Mouse (Mus musculus): ENCODE results near the gene Atp5j.

DNA sequence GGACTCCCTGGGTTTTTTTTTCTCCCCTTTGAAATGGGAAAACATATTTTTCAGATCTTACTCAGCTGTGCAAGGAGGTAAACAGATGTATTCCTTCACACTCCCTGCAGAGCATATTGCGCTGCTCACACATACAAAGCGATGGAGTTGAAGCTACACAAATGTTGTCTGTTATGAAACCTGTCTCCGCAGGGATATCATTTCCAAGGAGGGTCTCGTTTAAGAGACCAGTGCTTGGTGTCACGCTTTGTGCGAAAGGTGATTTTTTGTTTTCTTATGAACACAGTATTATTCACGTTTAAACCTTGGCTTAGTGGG is 40.3 kb upstream of the Atp5j start:
- TF ChIP-seq CTCF (IDR thresholded peaks at IDR 0.05; ENCODE audit: low read depth) (no peak), EP300 (IDR thresholded peaks at IDR 0.05; ENCODE audit: low read depth) (no peak)
